Mouse (Mus musculus) liver, embryonic 15.5 days (tissue): Measurements from ENCODE around the gene Abcb8. TPM values are rescaled to one million over a fixed set of nuclear protein-coding genes. Genes with fewer than 3 reads are reported as not detected.

Experiments used
- polyA plus RNA-seq: library from polyadenylated mRNA; unstranded; fragments of >200 nt; fragmentation: Nextera tagmentation; extraction: Ambion mirVana; gene quantifications from 2 replicates; pipeline ENCODE4 v1.2.1, GENCODE M21; 2015

Gene Abcb8
- polyA plus RNA-seq, 1 experiment from 2014 or later: 25.6 TPM

Other genes with a start within 250 kb of the Abcb8 start
- 5.0 and 6.0 TPM in 2 replicates for gene Nupl2, start 228.7 kb upstream of the Abcb8 start, polyA plus RNA-seq
- gene Kcnh2, start 42.1 kb upstream of the Abcb8 start, polyA plus RNA-seq: 0.35 and 0.68 TPM in 2 replicates
- gene Nos3, start 28.9 kb upstream of the Abcb8 start, polyA plus RNA-seq: 2.1 and 2.5 TPM in 2 replicates
- gene Atg9b, start 1.5 kb upstream of the Abcb8 start, polyA plus RNA-seq: 0.58 and 2.2 TPM in 2 replicates
- gene Asic3, start 19.7 kb downstream of the Abcb8 start, polyA plus RNA-seq: not detected in 2 replicates
- 7.7 and 8.8 TPM in 2 replicates for gene Cdk5, start 29.9 kb downstream of the Abcb8 start, polyA plus RNA-seq
- 8.9 and 10.3 TPM in 2 replicates for gene Slc4a2, start 30.2 kb downstream of the Abcb8 start, polyA plus RNA-seq
- gene Fastk, start 51.6 kb downstream of the Abcb8 start, polyA plus RNA-seq: 49.3 and 55.5 TPM in 2 replicates
- 5.1 and 5.5 TPM in 2 replicates for gene Tmub1, start 54.2 kb downstream of the Abcb8 start, polyA plus RNA-seq
- 11.3 and 14.7 TPM in 2 replicates for gene Agap3, start 58.5 kb downstream of the Abcb8 start, polyA plus RNA-seq
- gene Gbx1, start 133.5 kb downstream of the Abcb8 start, polyA plus RNA-seq: not detected in 2 replicates
- 0.07 and 0.12 TPM in 2 replicates for gene Asb10, start 147.3 kb downstream of the Abcb8 start, polyA plus RNA-seq
- gene 4931409K22Rik, start 163.1 kb downstream of the Abcb8 start, polyA plus RNA-seq: not detected in 2 replicates
- 43.2 and 44.4 TPM in 2 replicates for gene Abcf2, start 183.8 kb downstream of the Abcb8 start, polyA plus RNA-seq
- gene Chpf2, start 193.1 kb downstream of the Abcb8 start, polyA plus RNA-seq: 10.5 and 13.4 TPM in 2 replicates
- 1.3 and 1.5 TPM in 2 replicates for gene Smarcd3, start 230.7 kb downstream of the Abcb8 start, polyA plus RNA-seq